Mouse (Mus musculus) embryonic facial prominence, embryonic 14.5 days (tissue): ENCODE data around the gene Abcg2. TPM values are rescaled to one million over a fixed set of nuclear protein-coding genes. Genes with fewer than 3 reads are reported as not detected.

Experiments
- ATAC-seq: fragments of 200-750 bp; cut with Nextera tagmentation; 2 replicates; pipeline ENCODE4 v1.8.0; 2017; ENCODE audit warnings: low read depth, moderate number of reproducible peaks, moderate TSS enrichment
- DNase-seq: peaks from one replicate; pipeline ENCODE4 v3.0.0-alpha.2; 2015; ENCODE audit warnings: low spot score
- H3K27ac ChIP-seq: fragments of 300-500 bp; sonication (generic); replicated peaks from 2 replicates; pipeline ENCODE4 v1.5.1; 2014; ENCODE audit warnings: low read depth, mild to moderate bottlenecking, low read length, moderate library complexity
- H3K27me3 ChIP-seq: fragments of 300-500 bp; sonication (generic); replicated peaks from 2 replicates; pipeline ENCODE4 v1.6.1; 2014; ENCODE audit warnings: low read length; ENCODE audit not compliant: control insufficient read depth, insufficient read depth
- H3K36me3 ChIP-seq: fragments of 300-500 bp; sonication (generic); 2 replicates; pipeline ENCODE4 v1.6.1; 2014; ENCODE audit warnings: low read length, mixed read lengths; ENCODE audit not compliant: control insufficient read depth, insufficient read depth
- H3K4me1 ChIP-seq: fragments of 300-500 bp; sonication (generic); 2 replicates; pipeline ENCODE4 v1.6.1; 2014; ENCODE audit warnings: antibody characterized with exemption, low read length; ENCODE audit not compliant: control insufficient read depth, insufficient read depth
- H3K4me2 ChIP-seq: fragments of 300-500 bp; sonication (generic); 2 replicates; pipeline ENCODE4 v1.6.1; 2014; ENCODE audit warnings: low read depth, mild to moderate bottlenecking, low read length, moderate library complexity, mixed read lengths
- H3K4me3 ChIP-seq: fragments of 300-500 bp; sonication (generic); 2 replicates; pipeline ENCODE4 v1.5.1; 2014; ENCODE audit warnings: low read depth, mild to moderate bottlenecking, low read length
- H3K9ac ChIP-seq: fragments of 300-500 bp; sonication (generic); 2 replicates; pipeline ENCODE4 v1.6.1; 2014; ENCODE audit warnings: low read depth, mild to moderate bottlenecking, low read length, moderate library complexity, mixed read lengths
- H3K9me3 ChIP-seq: fragments of 300-500 bp; sonication (generic); 2 replicates; pipeline ENCODE4 v1.6.1; 2016; ENCODE audit warnings: low read length; ENCODE audit not compliant: control insufficient read depth
- WGBS: fragments of 180-500 bp; shearing (Covaris S2); extraction: QIAGEN DNeasy Blood & Tissue Kit; methylation state at CpG from one replicate; pipeline ENCODE4 v1.1.7; 2014; 5-methylcytosine and 5-hydroxymethylcytosine counted together
- polyA plus RNA-seq: library from polyadenylated mRNA; unstranded; fragments of >200 nt; fragmentation: Nextera tagmentation; extraction: Ambion mirVana; gene quantifications from 2 replicates; pipeline ENCODE4 v1.2.1, GENCODE M21; 2014

Abcg2 gene
- polyA plus RNA-seq, 1 experiment from 2014 or later, result 56.8 TPM

- 0 out of 2 replicates have a peak, but pooled peaks cover 4% of the 10 kb centered on the region for H3K36me3 ChIP-seq
- no peaks in the 10 kb centered on the region for H3K9me3 ChIP-seq
- H3K4me3 ChIP-seq, result no peak overlapping the region
- H3K27me3 ChIP-seq, result no peaks in the 10 kb centered on the region
- ATAC-seq (no peak), DNase-seq (no peak)
- 93% methylated on average over 3 of the region's 3 CpGs for WGBS
- H3K9ac ChIP-seq, result no peak overlapping the region
- H3K4me2 ChIP-seq, result no peak overlapping the region
- H3K27ac ChIP-seq, result no peak overlapping the region
- no peaks in the 10 kb centered on the region for H3K4me1 ChIP-seq
Observed at GRCm38 (mm10) chr6:58678530-58678929, 94.2 kb downstream of the Abcg2 start.

GRCm38 (mm10) chr6:58691584-58691983, 107.3 kb downstream of the Abcg2 start:
- 70% methylated on average over 2 of the region's 2 CpGs for WGBS

GRCm38 (mm10) chr6:58694257-58694656, 109.9 kb downstream of the Abcg2 start:
- Histone ChIP-seq H3K27me3 (no peaks in the 10 kb centered on the region), H3K4me3 (no peak overlapping the region), H3K9me3 (no peaks in the 10 kb centered on the region), H3K27ac (no peak overlapping the region), H3K4me1 (no peaks in the 10 kb centered on the region), H3K4me2 (no peak overlapping the region), H3K36me3 (0 out of 2 replicates have a peak, but pooled peaks cover 4% of the 10 kb centered on the region), H3K9ac (no peak overlapping the region)
- DNase-seq (no peak), ATAC-seq (no peak)
- 83% methylated on average over 2 of the region's 2 CpGs for WGBS

More at GRCm38 (mm10) chr6:58691584-58691983, 107.3 kb downstream of the Abcg2 start:
- no peaks in the 10 kb centered on the region for H3K27me3 ChIP-seq
- no peak overlapping the region for H3K27ac ChIP-seq
- 0 out of 2 replicates have a peak, but pooled peaks cover 4% of the 10 kb centered on the region for H3K36me3 ChIP-seq
- ATAC-seq (no peak), DNase-seq (peak; percentile 1)
- no peak overlapping the region for H3K4me2 ChIP-seq
- H3K9me3 ChIP-seq, result no peaks in the 10 kb centered on the region
- H3K9ac ChIP-seq, result no peak overlapping the region
- H3K4me1 ChIP-seq, result no peaks in the 10 kb centered on the region
- H3K4me3 ChIP-seq, result no peak overlapping the region

GRCm38 (mm10) chr6:58694765-58695164, 110.4 kb downstream of the Abcg2 start:
- H3K36me3 ChIP-seq, result 0 out of 2 replicates have a peak, but pooled peaks cover 4% of the 10 kb centered on the region
- H3K4me2 ChIP-seq, result no peak overlapping the region
- no peak overlapping the region for H3K27ac ChIP-seq
- H3K9me3 ChIP-seq, result no peaks in the 10 kb centered on the region
- ATAC-seq (no peak), DNase-seq (no peak)
- 80% methylated on average over 1 of the region's 1 CpGs for WGBS
- no peak overlapping the region for H3K4me3 ChIP-seq
- H3K4me1 ChIP-seq, result no peaks in the 10 kb centered on the region
- H3K9ac ChIP-seq, result no peak overlapping the region
- H3K27me3 ChIP-seq, result no peaks in the 10 kb centered on the region

GRCm38 (mm10) chr6:58710369-58710768, 126.0 kb downstream of the Abcg2 start:
- no peak for DNase-seq
- H3K9me3 ChIP-seq, result no peaks in the 10 kb centered on the region
- H3K36me3 ChIP-seq, result no peaks in the 10 kb centered on the region
- H3K9ac ChIP-seq, result no peak overlapping the region
- H3K4me1 ChIP-seq, result no peaks in the 10 kb centered on the region
- WGBS, result 50% methylated on average over 1 of the region's 1 CpGs
- no peak for ATAC-seq
- H3K27me3 ChIP-seq, result no peaks in the 10 kb centered on the region
- H3K27ac ChIP-seq, result no peak overlapping the region
- H3K4me2 ChIP-seq, result no peak overlapping the region
- no peak overlapping the region for H3K4me3 ChIP-seq

- Histone ChIP-seq H3K9me3 (no peaks in the 10 kb centered on the region), H3K36me3 (no peaks in the 10 kb centered on the region), H3K27ac (no peak overlapping the region), H3K4me3 (no peak overlapping the region), H3K4me2 (no peak overlapping the region), H3K9ac (no peak overlapping the region), H3K27me3 (no peaks in the 10 kb centered on the region), H3K4me1 (no peaks in the 10 kb centered on the region)
- DNase-seq (no peak), ATAC-seq (no peak)
- WGBS, result 81% methylated on average over 2 of the region's 2 CpGs
Observed at GRCm38 (mm10) chr6:58711909-58712308, 127.6 kb downstream of the Abcg2 start.

- H3K27me3 ChIP-seq, result no peaks in the 10 kb centered on the region
- no peak overlapping the region for H3K9ac ChIP-seq
- H3K9me3 ChIP-seq, result no peaks in the 10 kb centered on the region
- no peak overlapping the region for H3K4me3 ChIP-seq
- no peaks in the 10 kb centered on the region for H3K36me3 ChIP-seq
- no peak overlapping the region for H3K4me2 ChIP-seq
- no peak overlapping the region for H3K27ac ChIP-seq
- H3K4me1 ChIP-seq, result no peaks in the 10 kb centered on the region
- ATAC-seq, result no peak
- WGBS, result 69% methylated on average over 2 of the region's 2 CpGs
- DNase-seq, result no peak
Observed at GRCm38 (mm10) chr6:58733851-58734250, 149.5 kb downstream of the Abcg2 start.

- Histone ChIP-seq H3K9me3 (no peaks in the 10 kb centered on the region), H3K4me1 (no peaks in the 10 kb centered on the region), H3K4me3 (no peak overlapping the region), H3K27me3 (no peaks in the 10 kb centered on the region), H3K36me3 (no peaks in the 10 kb centered on the region), H3K9ac (no peak overlapping the region), H3K4me2 (no peak overlapping the region), H3K27ac (no peak overlapping the region)
- peak; percentile 28 for DNase-seq
- WGBS, result 13% methylated on average over 1 of the region's 1 CpGs
- ATAC-seq, result no peak
Observed at GRCm38 (mm10) chr6:58735090-58735489, 150.8 kb downstream of the Abcg2 start.
